Mouse (Mus musculus) spleen, adult 2 months (tissue): ENCODE results near the gene Alkbh2.

Experiments used
- CTCF ChIP-seq: fragments of 200-500 bp; IDR thresholded peaks from 2 replicates; pipeline ENCODE4 v1.5.1; 2011; ENCODE audit warnings: mild to moderate bottlenecking, inconsistent platforms; ENCODE audit not compliant: insufficient read depth, insufficient read length, insufficient replicate concordance; ENCODE audit errors: extremely low read depth
- POLR2A ChIP-seq: fragments of 200-500 bp; IDR thresholded peaks from 2 replicates; pipeline ENCODE4 v1.6.1; 2011; ENCODE audit warnings: low read depth, low read length, inconsistent platforms

DNA sequence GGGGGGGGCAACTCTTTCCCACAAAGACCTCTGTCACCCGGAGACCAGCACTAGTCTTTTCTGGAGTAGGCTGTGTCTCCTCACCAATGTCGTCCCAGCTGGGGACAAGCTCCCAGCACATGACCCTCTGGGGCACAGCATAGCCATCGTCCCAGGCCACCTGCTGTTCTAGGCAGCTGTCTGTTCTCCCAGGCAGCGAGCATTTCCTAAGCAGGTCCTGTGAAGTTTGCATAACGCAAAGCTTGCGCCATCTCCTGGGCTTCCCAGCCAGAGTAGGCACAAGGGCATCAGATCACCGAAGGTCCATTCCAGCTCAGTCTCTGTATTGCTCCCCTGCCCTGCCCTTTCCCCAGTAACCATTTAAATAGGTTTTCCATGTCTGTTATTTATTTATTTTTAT is 29.2 kb upstream of the Alkbh2 start:
- TF ChIP-seq CTCF (no peak), POLR2A (no peak)
